Mouse (Mus musculus): ENCODE results near the gene Phf21a.

DNA sequence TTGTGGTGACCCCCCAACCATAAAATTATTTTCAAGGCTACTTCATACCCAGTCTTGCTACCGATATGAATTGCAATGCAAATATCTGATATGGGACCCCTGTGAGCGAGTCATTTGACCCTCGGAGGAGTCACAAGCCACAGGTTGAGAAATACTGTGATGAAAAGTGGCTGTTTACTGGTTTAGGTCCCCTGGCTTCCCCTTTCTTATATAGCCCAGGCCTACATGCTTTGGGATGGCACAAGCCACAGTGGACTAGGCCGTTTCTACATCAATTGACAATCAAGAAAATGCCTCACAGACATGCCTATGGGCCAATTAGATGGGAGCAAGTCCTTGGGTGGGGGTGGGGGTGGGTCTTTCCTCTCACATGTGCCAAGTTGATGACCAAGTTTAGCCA is 80.3 kb downstream of the Phf21a start:
- TF ChIP-seq CTCF (IDR thresholded peaks at IDR 0.05; ENCODE audit: low read depth, low read length) (no peak), POLR2AphosphoS5 (IDR thresholded peaks at IDR 0.05; ENCODE audit: insufficient replicate concordance, low read depth, low read length) (no peak), GATA1 (IDR thresholded peaks at IDR 0.05; ENCODE audit: borderline replicate concordance, low read length) (no peak), TAL1 (conservative IDR thresholded peaks at IDR 0.05; ENCODE audit: low read depth, low read length) (no peak)

Measured in G1E (cell line).